Mouse (Mus musculus) adrenal gland, adult 2 months (tissue): Measurements from ENCODE around the gene Ccnl1. TPM values are rescaled to one million over a fixed set of nuclear protein-coding genes. Genes with fewer than 3 reads are reported as not detected.

ENCODE experiments used
- DNase-seq: peaks from one replicate; pipeline ENCODE4 v3.0.0; 2021
- long read RNA-seq: library from polyadenylated mRNA; stranded (forward); transcript quantifications from one replicate; pipeline ENCODE4 v2.0.0, GENCODE M21; 2021
- polyA plus RNA-seq: library from polyadenylated mRNA; depleted of rRNA; stranded (reverse); fragments of >200 nt; gene quantifications from 2 replicates; pipeline ENCODE4 v1.2.3, GENCODE M21; 2012; rRNA removed
- total RNA-seq, 2 experiments: library from RNA; stranded (reverse); gene quantifications; 2 replicates each; pipeline ENCODE4 v1.2.3; 2021

The Ccnl1 gene
- total RNA-seq (100 to 1,000 TPM in 1 of 2 experiments, 10 to 100 TPM in 1; 65.8 to 125 TPM), polyA plus RNA-seq (120 and 136 TPM in 2 replicates)
- long read RNA-seq, transcript Ccnl1-205 (12 exons, 1,981 nt): major isoform, 5 of 15 reads
- long read RNA-seq, partial matches to known transcripts: 1 of 15 reads
- long read RNA-seq, other reads (novel, unspliced or antisense): 3 of 15 reads

DNA sequence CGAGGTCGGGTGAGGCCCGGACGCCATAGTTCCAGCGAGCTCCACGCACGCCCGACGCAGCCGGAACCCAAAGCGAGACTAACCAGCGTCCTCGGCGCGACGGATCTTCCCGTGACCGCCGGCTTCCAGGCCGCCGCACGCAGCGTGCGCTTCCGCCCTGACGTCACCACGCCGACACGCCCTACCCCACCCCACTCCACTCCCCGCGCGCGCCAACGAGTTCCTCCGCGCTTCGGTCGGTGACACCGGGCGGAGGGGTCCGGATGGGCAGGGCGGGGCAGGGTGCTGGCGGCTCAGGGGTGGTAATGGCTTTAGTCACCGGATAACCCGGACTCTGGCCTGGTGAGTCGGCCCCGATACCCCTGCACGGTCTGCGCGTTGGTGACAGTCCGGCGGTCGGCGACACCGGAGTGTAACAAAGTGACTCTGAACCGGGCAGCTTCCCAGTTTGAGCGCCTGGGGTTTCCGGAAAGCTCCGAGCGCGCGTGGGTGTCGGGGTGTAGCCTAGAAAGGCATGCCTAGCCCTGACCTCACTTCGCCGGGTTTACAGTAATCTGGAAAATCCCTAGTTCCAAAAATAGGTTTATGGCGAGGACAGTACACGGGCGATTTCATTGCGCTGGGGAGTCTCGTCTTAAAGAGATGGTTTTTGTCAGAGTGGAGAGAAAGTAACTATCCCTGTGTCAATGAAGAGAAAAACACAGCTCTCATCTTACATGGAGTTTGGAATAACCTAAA is at the start of gene Ccnl1:
Gene Ccnl1, minus strand, starts transcription at position 148 of the 738 bp plus-strand sequence.
- peak; percentile 99 for DNase-seq

DNA sequence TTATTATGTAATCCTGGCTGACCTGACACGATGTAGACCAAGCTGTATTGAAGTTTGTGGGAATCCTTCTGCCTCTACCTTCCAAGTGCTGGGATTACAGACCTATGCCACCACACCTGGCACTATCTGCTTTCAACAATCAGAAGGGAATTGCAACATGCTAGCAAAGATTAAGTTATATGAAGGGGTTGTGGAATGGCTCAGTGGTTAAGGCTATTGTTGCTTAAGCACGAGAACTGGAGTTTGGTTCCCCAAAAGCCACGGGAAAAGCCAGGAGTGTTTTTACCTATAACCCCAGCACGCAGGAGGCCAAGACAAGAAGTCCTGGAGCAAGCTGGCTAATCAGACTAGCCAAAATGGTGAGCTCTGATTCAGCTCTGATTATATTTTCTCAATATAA is 46.9 kb upstream of the Ccnl1 start:
- DNase-seq: no peak

DNA sequence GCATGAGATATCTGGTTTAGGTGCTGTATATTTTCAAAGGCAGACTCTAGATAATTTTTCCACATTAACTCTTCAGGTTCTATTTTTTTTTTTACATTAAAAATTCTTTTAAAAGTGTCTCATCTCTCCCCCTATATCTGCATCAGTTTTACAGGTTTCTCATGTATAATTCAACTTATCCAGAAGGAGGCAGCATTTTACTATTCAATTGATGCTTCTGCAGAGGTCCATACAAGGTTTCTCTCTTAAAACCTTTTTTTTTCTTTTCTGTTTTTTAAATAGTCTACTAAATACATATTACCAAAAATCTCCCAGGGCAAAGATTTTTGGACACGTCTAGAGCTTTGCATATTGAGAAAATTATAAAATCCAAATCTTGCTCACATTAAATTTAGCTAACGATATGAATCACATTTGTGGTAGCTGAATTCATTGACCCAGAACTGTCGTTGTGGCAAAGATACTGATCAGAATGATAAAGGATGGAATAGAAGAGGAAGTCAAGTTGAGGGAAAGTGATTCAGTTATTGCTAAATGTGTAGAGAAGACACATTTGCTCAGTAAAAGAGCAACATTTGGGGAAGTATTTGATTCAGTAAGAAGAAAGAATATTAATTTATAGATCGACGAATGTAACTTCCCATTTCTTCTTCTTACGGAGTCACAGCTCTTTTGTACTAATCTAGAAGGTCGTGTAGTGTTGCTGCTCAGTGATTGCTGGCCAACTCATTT is 46.3 kb upstream of the Ccnl1 start:
- no peak for DNase-seq

DNA sequence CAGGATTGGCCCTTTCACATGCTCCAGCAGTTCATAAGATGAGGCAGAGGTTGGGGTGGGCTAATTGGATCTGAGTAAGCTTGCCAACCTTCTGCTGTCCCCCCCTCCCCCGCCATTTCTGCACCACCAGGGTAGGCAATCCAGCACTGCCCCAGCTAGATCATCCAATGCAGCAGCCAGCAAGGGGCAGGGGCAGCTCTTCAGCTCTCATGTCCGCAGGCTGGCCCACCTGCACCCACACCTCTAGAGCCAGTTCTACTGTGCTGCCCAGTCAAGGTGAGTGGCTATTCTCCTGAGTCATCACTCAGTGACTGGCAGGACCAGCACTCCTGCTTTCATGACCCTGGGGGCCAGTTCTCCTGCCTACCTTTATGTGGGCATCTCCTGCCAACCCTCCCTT is 42.4 kb upstream of the Ccnl1 start:
- no peak for DNase-seq

DNA sequence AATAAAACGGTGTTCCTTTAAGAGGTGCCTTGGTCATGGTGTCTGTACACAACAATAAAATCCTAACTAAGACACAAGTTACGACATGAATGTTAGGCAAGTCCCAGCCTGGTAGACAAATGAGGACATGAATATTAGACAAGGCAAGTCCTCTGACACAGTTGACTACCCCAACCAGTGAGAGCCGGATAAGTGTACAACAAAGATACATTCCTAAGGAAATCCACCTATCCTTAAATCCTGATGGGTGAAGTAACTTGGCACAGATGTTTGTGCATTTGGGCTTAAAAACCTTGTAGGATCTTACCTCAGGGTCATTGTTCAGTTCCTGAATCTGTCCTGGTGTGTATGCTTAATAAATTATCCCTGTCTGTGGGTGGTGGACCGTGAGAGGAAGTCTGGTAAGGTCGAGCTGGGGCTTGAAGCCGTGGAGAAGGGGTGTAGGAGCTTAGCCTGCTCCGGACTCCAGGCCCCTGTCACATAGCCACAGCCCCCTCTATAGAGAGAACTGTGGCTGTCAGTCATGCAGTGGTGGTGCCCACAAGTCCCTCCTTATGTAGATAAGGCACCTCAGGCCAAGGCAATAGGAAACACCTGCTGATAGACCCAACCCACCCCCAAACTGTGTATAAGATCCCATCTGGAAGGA is 39.4 kb upstream of the Ccnl1 start:
- DNase-seq: no peak

DNA sequence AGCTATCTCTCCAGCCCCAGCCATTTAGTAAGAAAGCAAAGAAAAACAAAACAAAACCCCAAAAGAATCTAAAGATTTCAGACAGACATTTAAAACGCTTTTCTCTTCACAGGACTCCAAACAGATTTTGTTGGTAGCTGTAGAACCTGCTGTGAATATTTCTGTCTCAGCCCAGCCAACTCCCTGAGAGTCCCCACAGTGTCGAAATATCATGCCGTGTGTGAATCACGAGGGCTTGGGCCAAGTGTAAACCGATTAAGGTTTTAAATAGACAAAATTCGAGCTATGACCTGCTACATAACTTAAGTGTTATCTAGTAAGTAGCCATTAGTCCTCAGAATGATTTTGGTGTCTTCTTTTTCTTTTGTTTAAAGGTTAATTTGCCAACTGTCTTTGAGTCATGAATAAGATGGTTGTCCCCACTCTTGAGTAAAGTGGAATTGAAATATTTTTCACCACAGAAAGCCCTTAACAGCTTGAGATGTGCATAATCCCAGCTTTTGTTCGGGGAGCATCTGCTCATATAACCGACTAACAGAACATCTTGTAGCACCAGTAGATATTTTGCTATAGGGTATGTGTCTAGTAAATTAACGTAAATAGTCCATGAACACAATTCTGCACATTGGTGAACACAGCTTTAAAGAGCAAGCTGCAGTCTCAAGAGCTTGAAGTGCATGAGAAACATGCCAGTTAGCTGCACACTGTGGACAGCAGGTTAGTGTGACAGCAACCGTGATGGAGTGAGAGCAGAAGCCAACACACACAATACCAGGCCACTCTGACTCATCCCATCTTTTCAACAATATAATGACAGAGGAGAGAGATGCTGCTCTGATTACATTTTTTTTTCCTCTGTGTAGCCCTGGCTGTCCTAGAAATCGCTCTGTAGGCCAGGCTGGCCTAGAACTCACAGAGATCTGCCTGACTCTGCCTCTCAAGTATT is 34.6 kb upstream of the Ccnl1 start:
- no peak for DNase-seq

DNA sequence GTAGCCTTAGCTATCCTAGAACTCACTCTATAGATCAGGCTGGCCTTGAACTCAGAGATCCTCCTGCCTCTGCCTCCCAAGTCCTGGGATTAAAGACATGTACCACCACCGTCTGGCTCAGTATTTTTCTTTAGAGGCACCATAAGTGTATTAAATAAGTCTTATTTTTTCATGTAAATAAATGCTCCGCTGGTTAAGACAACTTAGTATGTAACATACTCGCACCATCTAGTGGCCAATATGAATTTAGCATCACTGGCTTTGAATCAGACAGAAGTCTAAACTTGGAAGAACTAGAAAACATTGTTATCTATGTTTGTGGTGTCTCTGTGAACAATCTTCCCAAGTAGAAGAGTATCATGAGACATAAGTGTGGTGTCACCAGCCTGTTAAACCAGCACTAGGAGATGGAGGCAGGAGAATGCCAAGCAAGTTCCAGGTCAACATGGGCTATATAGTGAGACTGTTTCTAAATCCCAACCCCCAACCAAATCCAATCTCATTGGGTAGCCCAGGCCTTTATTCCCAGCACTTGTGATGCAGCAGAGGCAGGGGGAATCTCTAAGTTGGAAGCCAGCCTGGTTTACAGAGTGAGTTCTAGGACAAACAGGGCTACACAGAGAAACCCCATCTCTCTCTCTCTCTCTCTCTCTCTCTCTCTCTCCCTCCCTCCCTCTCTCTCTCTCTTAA is 33.1 kb upstream of the Ccnl1 start:
- peak; percentile 45 for DNase-seq

DNA sequence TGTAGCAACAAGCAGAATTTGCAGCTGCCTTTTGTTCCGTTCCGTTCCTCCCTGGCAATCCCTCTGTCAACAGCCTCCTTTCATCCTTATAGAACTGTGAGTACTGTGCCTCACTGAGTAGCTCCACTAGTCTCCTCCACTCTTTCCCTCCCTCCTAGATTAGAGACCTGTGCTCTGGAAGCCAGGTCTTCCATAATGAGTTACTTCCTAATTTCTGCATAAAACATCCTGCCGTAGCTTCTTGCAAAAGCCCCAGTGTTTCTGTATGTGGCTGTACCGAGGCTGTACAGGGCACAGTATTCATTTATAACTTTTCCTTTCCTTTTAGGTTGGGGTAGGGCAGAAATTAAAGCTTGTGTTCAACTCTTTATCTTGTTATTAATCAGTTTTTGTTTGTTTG is 32.5 kb upstream of the Ccnl1 start:
- no peak for DNase-seq

DNA sequence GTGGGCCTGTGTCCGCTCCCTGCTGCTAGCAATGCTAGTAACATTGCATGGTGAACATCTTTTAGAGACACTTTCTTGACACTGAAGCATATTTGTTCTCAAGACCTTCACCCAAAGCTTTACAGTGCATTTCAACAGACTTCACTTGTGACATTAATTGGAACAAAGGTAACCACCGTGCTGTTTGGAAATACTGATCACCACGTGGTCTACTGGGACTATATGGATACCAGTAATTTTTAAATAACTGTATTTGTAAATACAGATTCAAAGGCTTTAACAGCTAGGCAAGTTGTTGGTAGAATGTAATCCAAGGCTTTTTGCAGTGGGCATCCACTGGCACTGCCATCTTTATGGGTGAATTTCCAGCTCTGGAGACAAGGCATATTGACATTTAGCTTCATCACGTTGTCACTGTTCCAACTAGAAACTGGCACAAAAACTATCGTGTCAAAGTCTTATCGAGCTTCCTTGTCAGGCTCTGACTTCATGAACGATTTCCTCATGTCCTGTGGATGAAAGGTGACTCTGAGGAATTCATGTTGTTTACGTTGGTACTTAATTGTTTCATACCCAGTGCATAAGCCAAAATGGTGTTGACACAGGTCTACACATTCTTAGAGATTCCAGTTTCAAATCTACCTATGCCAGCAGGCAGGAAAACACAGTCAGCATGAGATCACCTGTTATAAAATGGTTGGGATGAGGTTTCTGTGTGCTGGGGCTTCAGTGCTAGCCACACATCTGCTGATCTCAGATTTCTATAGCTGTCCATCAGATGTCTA is 30.9 kb upstream of the Ccnl1 start:
- DNase-seq: peak; percentile 25

DNA sequence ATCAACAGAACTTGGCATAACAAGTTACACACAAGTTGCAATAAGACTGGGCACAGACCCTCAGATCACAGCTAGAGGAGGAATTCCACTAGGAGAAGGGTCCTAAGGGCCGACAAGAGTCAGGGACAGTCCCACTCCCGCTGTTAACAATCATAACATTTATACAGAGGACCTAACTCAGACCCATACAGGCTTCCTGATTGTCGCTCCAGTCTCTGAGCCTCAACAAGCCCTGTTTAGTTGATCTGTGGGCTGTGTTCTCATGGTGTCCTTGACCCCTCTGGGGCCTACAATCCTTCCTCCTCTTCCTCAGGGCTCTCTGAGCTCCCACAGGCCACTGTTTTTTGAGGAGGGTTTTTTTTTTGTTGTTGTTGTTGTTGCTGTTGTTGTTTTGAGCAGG is 18.2 kb upstream of the Ccnl1 start:
- DNase-seq: no peak

DNA sequence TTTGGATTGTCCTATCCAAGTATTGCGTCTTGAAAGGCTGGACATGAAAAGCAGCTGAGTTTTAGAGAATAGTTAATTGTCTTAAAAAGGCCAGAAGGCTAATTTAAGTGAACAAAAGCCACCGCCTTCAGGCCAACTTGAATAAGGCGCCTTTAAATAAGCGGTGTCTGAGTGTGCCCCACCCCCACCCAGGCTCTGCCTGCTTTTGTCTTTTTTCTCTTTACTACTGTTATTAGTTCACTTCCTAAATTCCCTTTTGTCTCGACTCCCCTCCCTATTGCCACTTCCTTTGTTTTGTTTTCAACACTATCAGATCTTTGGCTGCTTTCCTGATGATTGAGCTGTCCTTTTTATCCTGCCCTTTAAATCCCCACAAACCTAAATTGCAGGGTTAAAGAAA is 17.3 kb upstream of the Ccnl1 start:
- DNase-seq: peak; percentile 35

DNA sequence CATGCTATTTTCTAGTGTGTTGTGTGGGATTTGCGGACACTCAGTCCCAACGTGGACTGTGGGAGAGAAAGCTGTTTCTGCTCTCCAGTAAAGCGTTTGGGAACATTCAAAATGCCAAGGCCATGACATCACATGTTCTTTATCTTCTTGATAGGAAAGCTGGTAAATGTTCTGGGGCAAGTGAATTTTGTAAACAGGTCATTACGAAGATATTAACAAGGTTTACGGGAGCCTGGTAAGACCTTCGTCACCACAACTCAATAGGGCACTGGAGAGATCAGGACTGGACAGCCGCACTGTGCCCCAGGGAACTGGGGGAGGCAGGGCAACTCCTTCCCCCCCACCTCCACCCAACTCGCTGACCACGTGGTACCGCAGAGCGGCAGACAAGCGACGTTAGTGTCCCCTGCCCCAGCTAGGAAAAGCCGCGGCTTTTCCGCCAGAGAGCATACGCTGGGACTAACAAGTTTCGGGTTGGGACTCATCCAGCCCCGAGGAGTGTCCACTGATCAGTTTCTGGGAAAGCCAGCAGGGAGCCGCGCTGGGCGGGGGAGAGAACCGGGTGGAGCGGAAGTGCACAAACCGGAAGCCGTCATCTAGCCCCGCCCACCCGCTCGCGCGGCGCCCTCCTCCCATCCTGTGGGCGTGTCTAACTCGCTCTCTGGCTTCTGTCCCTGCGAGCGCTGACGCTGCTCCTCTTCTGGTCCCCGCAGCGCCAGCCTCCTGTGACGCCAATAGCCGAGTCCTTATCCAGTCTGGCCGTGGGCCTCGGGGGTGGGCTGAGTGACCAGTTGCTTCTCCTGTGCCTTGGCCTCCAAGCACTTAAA is 16.4 kb upstream of the Ccnl1 start:
- peak; percentile 98 for DNase-seq

DNA sequence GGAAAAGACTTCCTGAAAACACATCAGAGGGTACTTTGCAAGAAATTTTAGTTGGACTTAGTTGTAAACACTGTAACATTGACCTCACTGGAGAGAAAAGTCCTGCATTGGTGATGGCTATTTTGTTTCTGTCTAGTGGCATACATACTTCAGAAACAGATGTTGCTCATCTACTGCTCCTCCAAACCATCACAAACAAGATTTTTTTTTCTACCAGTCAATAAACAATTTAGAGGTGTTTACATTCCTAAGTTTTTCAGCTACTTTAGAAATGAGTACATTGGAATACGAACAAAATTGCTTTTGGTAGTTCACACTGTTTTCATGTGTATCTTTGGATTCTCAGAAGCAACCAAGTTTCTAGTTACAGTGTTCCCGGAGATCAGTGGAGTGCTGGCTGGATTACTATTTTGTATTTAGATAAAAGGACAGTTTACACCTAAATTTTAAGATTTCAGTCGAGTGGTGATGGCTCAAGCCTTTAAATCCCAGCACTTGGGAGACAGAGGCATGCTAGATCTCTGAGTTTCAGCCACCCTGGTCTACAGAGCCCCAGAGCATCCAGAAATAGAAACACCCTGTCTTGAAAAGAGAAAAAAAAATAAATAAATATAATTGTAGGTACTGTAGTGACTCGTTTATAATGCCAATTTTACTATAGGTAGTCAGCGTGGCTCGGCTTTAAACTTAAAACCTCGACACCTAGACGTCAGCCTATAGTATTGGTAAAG is 15.6 kb upstream of the Ccnl1 start:
- DNase-seq: no peak

DNA sequence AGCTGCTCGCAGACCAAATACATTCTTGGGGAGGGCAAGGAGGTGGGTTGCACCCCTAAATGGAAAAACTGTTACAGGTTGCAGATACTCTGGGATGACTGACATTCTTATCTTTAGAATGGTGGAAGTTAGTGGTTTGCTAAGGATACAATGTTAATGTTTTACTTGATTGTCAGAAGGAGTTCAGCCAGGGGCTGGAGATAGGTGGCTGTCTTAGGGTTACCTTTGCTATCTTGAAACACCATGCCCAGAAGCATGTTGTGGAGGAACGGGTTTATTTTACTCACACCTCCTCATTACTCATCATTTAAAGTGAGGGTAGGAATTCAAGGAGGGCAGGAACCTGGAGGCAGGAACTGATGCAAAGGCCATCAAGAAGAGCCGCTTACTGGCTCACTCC is 11.1 kb upstream of the Ccnl1 start:
- DNase-seq: no peak

DNA sequence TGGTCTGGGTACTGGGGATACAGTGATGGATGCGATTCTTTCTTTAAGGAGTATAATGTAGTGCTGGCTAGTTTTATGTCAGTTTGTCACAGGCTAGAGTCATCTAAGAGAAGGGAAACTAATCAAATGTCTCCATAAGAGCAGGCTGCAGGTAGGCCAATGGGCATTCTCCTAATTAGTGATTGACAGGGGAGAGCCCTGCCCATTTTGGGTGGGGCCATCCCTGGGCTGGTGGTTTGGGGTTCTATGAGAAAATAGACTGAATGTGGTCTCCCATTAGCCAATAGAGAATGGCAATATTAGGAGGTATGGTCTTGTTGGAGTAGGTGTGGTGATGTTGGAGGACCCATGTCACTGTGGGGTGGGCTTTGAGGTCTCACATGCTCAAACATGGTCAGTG is 8.3 kb upstream of the Ccnl1 start:
- no peak for DNase-seq

DNA sequence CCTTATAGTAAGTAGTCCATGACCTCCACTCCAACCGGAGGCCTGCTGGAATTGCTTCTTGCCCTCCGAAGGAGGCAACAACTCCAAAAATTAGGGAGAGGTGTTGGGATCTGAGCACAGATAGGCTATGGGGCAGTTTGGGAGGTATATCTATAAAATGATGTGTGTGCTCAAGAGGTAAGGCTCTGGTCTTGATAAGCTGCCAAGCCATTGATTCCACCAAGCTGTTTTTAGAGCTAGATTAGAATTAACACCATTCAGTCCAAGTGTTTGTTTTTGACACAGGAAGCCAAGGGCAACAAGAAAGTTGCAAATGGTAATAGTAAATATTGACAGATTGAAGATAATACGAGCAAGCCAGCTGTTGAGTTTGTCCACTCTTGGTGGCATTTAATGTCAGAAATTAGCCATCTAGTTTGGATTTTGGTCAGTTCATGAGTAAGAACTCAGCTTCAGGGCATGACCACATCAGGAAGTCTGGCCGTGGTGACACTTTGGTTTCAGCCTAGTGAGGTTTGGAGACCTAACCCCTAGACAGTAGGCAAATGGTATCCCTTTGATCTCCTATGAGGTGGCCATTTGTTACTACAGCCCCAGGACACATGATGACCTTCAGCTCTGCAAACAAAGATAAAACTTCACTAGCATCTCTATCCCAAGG is 4.4 kb upstream of the Ccnl1 start:
- peak; percentile 41 for DNase-seq

DNA sequence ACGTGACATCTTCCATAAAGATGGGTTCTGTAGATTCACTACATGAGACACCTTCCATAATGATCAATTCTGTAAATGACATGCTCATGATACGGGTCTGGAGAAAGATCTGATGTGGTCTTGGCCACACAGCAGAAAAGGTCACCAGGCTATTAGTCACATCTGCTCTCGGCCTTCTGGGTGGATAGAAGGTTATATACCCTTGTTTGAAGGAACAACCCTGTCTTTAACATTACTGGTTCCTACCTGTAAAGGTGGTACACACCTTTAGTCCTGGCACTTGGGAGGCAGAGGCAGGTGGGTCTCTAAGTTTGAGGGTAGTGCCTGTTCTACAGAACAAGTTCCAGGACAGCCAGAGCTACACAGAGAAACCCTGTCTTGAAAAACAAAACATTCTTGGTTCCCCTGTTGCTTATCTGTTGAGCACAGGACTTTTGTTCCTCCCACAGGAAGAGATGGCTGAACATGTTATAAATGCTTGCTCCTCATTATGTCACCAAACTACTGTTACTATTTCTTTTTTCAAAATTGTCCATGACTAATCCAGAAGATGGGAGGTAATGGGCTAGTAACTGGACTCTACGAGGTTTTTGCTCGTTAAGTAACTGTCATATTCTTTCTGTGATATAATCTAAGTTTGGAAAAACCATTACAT is 2.4 kb upstream of the Ccnl1 start:
- DNase-seq: no peak
